Mouse (Mus musculus) retina, postnatal 7 days (tissue): ENCODE data around the gene Olfr1288.

Experiments used
- DNase-seq: peaks from one replicate; pipeline ENCODE4 v3.0.0-alpha.2; 2012; ENCODE audit warnings: low read depth, low spot score

Olfr1288 gene

DNA sequence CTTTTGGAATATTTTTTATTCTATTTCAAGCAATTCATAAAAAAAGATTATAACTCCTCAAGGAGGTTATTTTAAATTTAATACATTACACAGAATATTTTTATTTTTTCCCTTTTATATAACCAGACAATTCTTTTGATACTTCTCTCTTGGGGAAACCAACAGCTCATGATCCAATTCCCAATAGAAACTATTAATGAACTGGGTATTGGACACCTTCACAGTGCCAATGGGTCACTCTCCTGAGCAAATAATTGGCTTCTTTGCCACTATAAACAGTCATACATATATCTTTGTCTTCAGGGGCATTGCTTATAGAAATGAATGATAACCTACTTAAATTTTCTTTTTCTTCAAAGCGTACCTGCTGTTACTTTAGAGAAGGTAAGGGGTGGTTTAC is at the start of gene Olfr1288:
TSS of gene Olfr1288 (plus strand) at position 301 of the 400 bp plus-strand sequence.
- no peak for DNase-seq

DNA sequence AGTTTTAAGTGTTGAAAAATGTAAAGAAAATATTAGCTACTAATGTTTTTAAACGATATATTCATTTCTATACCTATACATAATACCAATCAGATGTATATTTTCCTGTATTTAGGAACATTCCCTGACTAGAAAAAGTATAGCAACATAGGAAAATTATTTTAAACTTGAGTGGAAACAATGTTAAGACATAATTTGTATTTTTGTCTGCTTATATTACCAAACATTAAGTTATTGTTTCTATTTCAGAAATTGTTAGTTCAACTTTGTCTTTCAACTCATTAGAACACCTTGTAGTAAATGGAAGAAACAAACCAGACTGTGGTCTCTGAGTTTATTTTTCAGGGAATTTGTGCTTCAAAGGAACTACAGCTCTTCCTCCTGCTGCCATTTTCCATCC is 25.1 kb upstream of the Olfr1288 start, which contains the start of gene Olfr1287:
TSS of gene Olfr1287 (plus strand) at position 301 of the 400 bp plus-strand sequence.
- no peak for DNase-seq

DNA sequence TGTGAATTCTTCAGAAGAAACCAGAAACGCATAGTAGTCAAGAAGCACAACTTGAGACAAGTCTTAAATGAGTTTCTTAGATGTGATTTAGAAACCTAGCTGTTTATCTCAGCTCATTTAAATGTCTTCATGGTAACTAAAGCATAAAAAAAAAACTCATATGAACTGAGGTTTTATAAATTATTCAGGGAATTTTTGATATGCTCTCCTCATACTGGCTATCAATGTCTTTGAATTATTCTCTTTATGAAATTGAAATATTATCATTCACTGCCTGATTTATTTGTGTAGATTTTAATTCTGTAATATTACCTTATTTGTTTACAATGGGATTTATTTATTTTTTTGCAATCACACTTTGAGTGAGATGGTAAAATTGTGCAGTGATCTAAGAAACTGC is 6.6 kb downstream of the Olfr1288 start, which contains the start of gene Olfr1289:
TSS of gene Olfr1289 (plus strand) at position 301 of the 400 bp plus-strand sequence.
- DNase-seq, result no peak

DNA sequence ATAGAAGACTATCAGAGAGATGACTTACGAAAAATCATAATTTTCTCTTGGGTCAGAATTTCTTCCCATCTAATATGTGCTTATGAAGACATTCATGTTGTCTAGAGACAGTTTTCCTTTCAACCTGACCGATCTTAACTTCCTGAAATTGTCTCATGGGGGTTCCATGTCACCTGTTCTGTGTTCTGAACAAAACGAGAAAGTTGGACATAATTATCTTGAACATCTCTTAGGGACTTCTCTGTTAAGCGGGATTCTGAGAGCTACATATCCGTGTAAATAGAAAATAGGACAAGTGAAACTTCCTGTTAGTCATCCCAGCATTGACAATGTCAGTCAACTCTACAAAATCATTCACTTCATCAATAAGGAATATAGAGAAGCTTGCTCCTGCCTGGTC is 19.8 kb downstream of the Olfr1288 start, which contains the start of gene Olfr1290:
TSS of gene Olfr1290 (minus strand) at position 101 of the 400 bp plus-strand sequence.
- no peak for DNase-seq

DNA sequence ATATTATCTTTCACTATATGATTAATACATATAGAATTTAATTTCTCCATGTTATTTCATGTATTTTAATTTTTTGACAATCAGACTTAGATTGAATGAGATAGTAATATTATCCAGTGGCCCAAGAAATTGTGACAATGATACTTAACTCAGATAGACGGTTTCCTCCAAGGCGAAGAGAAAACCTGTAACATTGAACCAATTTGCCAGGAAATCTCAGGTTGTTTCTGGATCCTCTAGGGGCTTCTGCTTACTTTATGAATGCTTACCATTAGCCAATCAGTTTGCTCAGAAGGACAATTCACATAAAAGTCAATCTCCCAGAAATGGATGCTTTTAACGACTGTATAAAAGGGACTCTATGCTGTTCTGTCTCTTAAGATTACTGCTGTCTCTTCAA is 23.0 kb downstream of the Olfr1288 start, which contains the start of gene Olfr1291-ps1:
TSS of gene Olfr1291-ps1 (plus strand) at position 301 of the 400 bp plus-strand sequence.
- no peak for DNase-seq

DNA sequence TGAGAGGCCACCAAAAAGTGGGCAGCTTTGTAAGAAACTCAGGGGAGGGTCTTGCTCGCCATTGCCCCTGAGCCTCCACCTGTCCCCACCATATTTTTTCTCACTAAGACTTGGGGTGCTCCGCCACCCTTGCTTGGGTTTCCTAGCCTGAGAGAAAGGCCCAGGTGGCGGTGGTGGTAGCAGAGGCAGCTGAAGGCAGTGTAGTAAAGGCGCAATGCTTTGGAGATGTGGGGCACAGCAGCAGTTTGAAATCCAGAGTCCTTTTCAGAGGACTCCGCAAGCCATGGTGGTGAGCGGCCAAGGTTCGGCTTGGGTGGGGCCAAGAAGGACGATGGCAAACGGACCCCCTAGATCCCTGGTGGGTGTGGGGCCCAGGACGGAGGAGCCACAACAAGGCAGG is 43.5 kb downstream of the Olfr1288 start:
- DNase-seq, result no peak

DNA sequence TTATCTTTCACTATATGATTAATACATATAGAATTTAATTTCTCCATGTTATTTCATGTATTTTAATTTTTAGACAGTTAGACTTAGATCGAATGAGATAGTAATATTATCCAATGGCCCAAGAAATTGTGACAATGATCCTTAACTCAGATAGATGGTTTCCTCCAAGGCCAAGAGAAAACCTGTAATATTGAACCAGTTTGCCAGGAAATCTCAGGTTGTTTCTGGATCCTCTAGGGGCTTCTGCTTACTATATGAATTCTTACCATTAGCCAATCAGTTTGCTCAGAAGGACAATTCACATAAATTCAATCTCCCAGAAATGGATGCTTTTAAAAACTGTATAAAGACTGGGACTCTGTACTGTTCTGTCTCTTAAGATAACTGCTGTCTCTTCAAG is 51.0 kb downstream of the Olfr1288 start, which contains the start of gene Olfr1293-ps:
TSS of gene Olfr1293-ps (plus strand) at position 301 of the 400 bp plus-strand sequence.
- DNase-seq, result no peak
